Mouse (Mus musculus): ENCODE results near the gene Ddx4.
A peak's percentile ranks its signal among the peaks of the same experiment; 100 is the strongest.
"Not testable (repeated sequence)": the region's sequence is repeated elsewhere in the genome, so short reads cannot be mapped to it uniquely, and the experiment has no call there.

Gene Ddx4

GRCm38 (mm10) chr13:112636498-112636897, 15.8 kb downstream of the Ddx4 start:
- DNase-seq (ENCODE audit: low read depth, low spot score), result no peak

- DNase-seq (ENCODE audit: low read depth, low spot score), result no peak
Measured at GRCm38 (mm10) chr13:112635174-112635837, 17.0 kb downstream of the Ddx4 start.

DNA sequence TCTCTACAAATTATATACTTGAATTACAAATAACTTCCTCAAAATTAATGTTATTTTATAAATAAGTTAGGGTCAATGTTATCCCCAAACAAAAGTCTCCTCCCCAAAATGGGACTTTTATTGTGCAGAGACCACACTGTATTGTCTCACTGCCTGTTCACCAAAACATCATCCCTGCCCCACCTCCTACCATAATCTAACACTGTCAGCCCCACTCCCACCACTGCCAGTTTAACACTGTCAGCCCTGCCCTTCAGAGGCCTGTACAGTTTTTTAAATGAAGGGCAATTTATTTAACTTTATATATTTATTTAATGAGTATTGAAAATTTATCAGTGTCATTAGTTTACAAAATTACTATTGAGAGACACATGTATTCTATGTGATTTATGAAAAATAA, 26.7 kb downstream of the Ddx4 start:
- DNase-seq (ENCODE audit: low read depth, low spot score), result no peak

DNA sequence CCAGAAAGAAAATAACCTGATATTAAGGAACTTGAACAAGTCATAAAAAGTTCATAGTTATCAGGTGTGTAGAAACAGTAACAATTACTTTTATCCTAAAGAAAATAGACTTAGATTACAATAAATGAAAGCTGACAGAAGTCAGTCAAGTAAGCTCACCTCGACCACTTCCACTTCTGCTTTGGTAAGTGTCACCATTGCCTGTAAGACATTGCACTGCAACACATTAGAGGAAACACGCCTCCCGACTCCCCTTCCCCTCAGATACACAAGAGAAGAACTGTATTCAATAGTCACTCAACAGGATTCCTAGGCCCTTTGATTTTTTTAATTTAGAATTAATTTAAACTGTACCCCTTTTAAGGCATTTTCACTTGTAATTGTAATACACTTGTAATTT, 27.7 kb downstream of the Ddx4 start:
- no peak for DNase-seq (ENCODE audit: low read depth, low spot score)

GRCm38 (mm10) chr13:112623656-112624055, 28.6 kb downstream of the Ddx4 start:
- DNase-seq (ENCODE audit: low read depth, low spot score), result no peak

- DNase-seq (ENCODE audit: low read depth, low spot score), result no peak
Measured at GRCm38 (mm10) chr13:112621592-112621991, 30.7 kb downstream of the Ddx4 start.

DNA sequence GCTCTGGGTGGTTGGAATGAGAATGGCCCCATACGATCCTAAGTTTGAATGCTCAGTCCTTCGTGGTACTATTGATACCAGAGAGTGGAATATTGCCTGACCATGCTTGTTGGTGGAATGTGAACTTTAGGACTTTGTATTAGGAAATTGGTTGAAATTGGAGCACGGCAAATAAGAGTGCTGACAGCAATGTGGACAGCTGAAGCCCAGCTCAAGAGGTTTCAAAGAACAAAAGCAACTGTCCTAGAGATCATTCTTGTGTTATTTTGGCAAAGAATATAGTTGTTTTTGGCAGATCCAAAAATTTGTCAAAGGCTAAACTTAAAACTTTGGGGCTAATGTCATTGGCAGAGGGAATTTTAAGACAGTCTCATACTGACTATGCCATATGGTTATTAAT, 43.7 kb downstream of the Ddx4 start:
- DNase-seq (ENCODE audit: low read depth, low spot score), result no peak

- no peak for DNase-seq (ENCODE audit: low read depth, low spot score)
Measured at GRCm38 (mm10) chr13:112604411-112604810, 47.9 kb downstream of the Ddx4 start.

- DNase-seq (ENCODE audit: low read depth, low spot score), result no peak
Measured at GRCm38 (mm10) chr13:112603839-112604238, 48.4 kb downstream of the Ddx4 start.

DNA sequence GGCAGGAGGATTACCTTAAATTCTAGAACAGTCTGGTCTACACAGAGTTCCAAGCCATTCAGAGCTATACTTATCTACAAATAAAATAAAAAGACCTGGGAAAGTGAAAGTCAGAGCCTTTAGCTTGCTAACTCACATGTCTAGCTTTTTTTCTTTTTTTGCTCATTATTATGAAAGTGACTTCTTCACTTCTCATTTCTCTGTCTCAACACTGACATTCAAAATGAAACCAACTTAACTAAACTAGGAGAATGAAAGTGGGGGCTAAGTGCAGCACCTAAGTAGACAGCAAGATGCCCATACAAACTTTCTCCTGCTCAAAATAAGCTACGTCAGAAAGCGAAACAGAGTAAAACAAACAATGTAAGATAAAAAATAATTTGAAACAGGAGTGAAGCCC, 49.7 kb downstream of the Ddx4 start:
- no peak for DNase-seq (ENCODE audit: low read depth, low spot score)

DNA sequence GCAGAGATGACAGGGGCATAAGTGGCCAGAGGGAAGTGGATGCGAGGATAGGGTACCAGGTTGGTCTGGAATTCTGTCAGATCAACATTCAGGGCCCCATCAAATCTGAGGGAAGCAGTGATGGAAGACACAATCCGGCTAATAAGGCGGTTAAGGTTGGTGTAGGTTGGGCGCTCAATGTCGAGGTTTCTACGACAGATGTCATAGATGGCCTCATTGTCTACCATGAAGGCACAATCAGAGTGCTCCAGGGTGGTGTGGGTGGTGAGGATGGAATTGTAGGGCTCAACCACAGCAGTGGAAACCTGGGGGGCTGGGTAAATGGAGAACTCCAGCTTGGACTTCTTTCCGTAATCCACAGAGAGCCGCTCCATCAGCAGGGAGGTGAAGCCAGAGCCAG, 58.0 kb downstream of the Ddx4 start, which contains the start of gene Il31ra:
TSS of gene Il31ra (minus strand) at position 101 of the 400 bp plus-strand sequence.
- not testable (repeated sequence) for DNase-seq (ENCODE audit: low read depth, low spot score)

DNA sequence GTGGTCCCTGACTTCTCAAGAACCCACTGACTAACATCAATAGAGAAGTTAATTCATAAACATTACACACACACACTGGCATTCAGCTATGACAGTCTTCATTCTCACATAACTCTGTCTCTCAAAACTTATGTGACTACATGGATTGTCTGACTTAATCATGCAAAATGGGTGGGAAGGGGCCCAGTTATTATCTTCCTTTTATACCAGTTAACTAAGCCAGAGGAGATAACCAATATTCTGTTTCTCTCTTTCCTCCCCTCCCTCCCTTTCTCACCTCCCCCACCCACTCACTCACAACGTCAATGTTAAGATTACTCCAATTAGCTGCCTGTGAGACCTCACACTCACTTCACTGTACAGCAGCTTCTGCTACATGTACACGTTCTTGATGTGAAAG, 62.0 kb downstream of the Ddx4 start:
- no peak for DNase-seq (ENCODE audit: low read depth, low spot score)

DNA sequence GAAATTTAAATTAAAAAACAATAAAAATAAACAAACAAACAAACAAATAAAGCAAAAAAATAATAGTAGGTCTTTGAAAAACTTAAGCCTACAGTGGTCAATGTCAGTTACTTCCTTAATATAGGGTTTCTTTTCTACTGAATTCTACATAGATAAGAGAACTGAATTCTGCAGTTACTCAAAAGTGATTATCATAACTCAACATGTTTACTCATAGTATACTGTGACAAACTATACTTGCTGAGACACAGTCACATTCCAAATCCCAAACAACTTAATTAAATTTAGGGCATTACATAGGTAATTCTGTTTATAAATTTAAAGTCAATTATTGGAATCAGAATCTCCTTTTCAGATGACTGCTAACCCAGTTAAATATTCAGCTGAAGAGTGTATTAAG, 62.6 kb downstream of the Ddx4 start:
- DNase-seq (ENCODE audit: low read depth, low spot score), result no peak

DNA sequence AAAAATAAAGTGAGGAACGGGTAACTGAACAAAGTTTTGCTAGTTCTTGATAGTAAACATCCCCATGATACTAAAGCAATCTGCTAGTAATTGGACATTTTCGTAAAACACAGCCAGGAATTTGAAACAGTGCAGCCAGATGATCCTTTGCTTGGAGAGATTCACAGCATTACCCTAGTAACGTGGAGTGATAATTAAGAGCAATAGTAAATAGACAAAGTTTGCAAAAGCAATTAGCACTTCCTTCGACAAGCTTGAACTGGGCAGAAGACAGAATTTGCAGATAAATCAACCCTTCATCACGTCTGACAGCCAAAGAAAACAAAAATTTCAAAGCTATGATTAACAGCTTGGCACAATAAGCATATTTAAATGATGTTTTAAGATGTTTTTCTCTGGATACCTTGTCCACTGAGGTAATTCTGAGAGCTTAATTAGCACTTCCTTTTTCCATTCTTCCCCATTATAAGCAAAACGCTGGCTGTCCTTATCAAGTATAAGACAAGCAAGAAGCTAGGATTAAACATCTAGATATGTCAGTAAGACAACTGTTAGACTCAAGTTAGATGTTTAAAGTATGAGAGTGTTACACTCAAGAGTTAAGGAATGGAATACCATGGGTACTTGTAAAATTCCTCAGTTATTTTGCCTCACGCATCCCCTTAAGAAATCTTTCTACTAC, 67.6 kb downstream of the Ddx4 start:
- DNase-seq (ENCODE audit: low read depth, low spot score), result no peak

- DNase-seq (ENCODE audit: low read depth, low spot score), result no peak
Measured at GRCm38 (mm10) chr13:112582291-112582690, 70.0 kb downstream of the Ddx4 start.

- no peak for DNase-seq (ENCODE audit: low read depth, low spot score)
Measured at GRCm38 (mm10) chr13:112581796-112582195, 70.5 kb downstream of the Ddx4 start.

DNA sequence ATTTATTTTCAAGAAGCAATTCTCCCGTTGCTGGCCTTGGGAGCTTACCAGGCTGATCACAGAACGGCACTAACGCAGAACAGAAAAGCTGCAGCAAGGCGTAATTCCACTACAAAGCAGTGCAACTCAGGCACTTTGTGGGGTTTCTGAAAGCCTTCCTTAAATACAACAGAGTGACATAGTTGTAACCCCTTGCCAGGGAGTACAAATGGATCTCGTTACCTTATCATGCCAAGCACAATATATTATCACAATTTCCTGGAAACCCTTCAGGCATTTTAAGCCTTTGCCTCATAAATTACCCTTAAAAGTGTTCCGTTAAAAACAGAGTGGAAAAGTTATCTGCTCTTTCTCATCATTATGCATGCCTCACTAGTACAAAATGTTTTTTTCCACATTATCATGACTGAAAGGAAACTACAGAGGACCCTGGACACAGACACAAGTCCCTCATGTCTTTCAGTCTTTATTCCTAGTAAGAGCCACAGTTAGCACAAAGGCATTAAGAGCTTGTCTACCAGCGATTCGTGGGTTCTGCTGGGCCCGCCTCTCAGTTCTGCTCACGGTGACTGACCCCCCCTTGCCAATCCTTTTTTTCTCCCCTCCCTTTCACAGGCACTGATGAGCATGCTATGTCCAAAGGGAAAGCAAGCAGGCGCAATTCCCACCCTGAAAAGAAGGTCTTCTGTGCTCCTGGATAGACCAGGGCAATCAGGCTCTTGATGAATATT, 71.5 kb downstream of the Ddx4 start:
- DNase-seq (ENCODE audit: low read depth, low spot score), result peak; percentile 35

DNA sequence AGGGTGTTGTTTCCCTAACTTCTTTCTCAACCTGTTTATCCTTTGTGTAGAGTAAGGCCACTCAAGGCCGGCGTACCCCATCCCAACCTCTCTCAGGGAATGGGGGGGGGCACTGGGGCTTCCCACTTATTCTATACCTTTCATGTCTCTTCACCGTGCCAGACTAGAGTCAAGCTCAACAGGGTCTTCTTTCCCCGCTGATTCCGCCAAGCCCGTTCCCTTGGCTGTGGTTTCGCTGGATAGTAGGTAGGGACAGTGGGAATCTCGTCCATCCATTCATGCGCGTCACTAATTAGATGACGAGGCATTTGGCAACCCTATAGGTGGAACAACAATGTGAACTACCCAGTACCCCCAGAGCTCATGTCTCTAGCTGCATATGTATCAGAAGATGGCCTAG, 74.2 kb downstream of the Ddx4 start:
- not testable (repeated sequence) for DNase-seq (ENCODE audit: low read depth, low spot score)

- DNase-seq (ENCODE audit: low read depth, low spot score), result no peak
Measured at GRCm38 (mm10) chr13:112573800-112574199, 78.5 kb downstream of the Ddx4 start.

GRCm38 (mm10) chr13:112570768-112571167, 81.5 kb downstream of the Ddx4 start:
- no peak for DNase-seq (ENCODE audit: low read depth, low spot score)

- DNase-seq (ENCODE audit: low read depth, low spot score), result no peak
Measured at GRCm38 (mm10) chr13:112569606-112570005, 82.7 kb downstream of the Ddx4 start.

DNA sequence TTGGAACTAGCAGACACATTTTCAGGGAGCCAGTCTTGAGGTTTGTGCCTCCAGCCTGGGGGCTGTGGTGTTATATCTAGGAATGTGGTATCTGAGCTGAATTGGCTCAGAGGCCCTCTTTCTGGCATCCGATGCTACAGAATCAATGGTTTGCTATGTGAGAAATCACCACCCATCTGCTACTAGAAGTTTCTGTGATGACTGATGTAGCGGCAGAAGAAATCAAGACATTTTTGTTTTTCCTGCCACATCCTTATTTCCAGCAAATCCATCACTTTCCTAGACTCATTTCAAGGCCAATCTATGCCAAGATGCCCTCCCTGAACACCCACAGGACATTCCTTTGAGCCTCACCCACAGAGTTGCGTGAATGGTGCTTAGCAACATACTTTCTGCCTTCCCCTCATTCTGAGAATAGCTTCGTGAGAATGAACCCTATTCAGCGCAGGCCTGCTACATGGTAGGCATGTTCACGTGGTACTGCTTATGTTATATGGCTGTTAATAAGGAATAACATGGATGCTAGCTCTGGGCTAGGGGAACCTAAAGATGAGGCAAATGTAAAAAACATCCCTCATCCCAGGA, 91.6 kb downstream of the Ddx4 start:
- no peak for DNase-seq (ENCODE audit: low read depth, low spot score)
